In genomic region chr13:111235719-111236166, GRCm38 (mm10) we compare ENCODE assay signal across 7 mouse cellular contexts. TPM values are rescaled to one million over a fixed set of nuclear protein-coding genes. Genes with fewer than 3 reads are reported as not detected.
DNase-seq lines count a peak whose midpoint lies in the region; ATAC-seq lines count a peak whose summit lies in the region.

No protein-coding gene starts in this region.

- no peaks in the 10 kb centered on the region for H3K27me3 ChIP-seq in heart, embryonic 13.5 days (replicated peaks)
- H3K27me3 ChIP-seq in limb, embryonic 15.5 days = no peaks in the 10 kb centered on the region

- peak overlapping the region; percentile 33; the same call in 1 of the 2 replicates for H3K27ac ChIP-seq in heart, embryonic 13.5 days (replicated peaks)
- H3K27ac ChIP-seq in limb, embryonic 15.5 days = no peak overlapping the region

- no peaks in the 10 kb centered on the region for H3K36me3 ChIP-seq in heart, embryonic 13.5 days
- H3K36me3 ChIP-seq in limb, embryonic 15.5 days = no peaks in the 10 kb centered on the region

- peaks cover 23% of the 10 kb centered on the region for H3K4me1 ChIP-seq in heart, embryonic 13.5 days
- peaks cover 10% of the 10 kb centered on the region; the same call in 1 of the 2 replicates for H3K4me1 ChIP-seq in limb, embryonic 15.5 days

- WGBS in heart, embryonic 13.5 days = 60% methylated on average over 6 of the region's 6 CpGs
- WGBS in limb, embryonic 15.5 days = 60% methylated on average over 6 of the region's 6 CpGs

- no peak overlapping the region for H3K4me3 ChIP-seq in heart, embryonic 13.5 days
- no peak overlapping the region for H3K4me3 ChIP-seq in limb, embryonic 15.5 days

- H3K9ac ChIP-seq in heart, embryonic 13.5 days = no peak overlapping the region
- no peak overlapping the region for H3K9ac ChIP-seq in limb, embryonic 15.5 days

- ATAC-seq in heart, embryonic 13.5 days (ENCODE audit: extremely low read depth, insufficient number of reproducible peaks, low FRiP score, low TSS enrichment) = no peak
- 0 out of 2 replicates have a peak, but pooled peaks have one; percentile 12 for ATAC-seq in limb, embryonic 15.5 days (ENCODE audit: insufficient number of reproducible peaks, low FRiP score, low TSS enrichment, low read depth)

- intact Hi-C loops in left cerebral cortex, postnatal 4 days (cut with DNase I) = loop anchor here (5.0 kb wide), 1 partner anchor 177 kb away; no protein-coding TSS in a partner anchor
- intact Hi-C loops in left cerebral cortex, postnatal 36 days (cut with DNase I) = loop anchor here (2.0 to 5.0 kb wide), 6 partner anchors 138 to 843 kb away; no protein-coding TSS in a partner anchor

- DNase-seq in left cerebral cortex, postnatal 4 days = peak; percentile 60
- DNase-seq in left cerebral cortex, postnatal 36 days (ENCODE audit: low spot score in 2 of 2) = no peak
- DNase-seq in cerebellum, postnatal 25 days = peak; percentile 10 to 20
- DNase-seq in embryo, embryonic 10 days (ENCODE audit: low spot score) = no peak
- no peak for DNase-seq in embryo, embryonic 11 days

- no peak overlapping the region for H3K4me2 ChIP-seq in heart, embryonic 13.5 days
- no peak overlapping the region for H3K4me2 ChIP-seq in limb, embryonic 15.5 days

- peaks cover 10% of the 10 kb centered on the region; the same call in 1 of the 2 replicates for H3K9me3 ChIP-seq in heart, embryonic 13.5 days
- H3K9me3 ChIP-seq in limb, embryonic 15.5 days = no peaks in the 10 kb centered on the region

RNA-seq across cellular contexts. Expression of gene Actbl2, which starts 19.1 kb away (rescaled TPM):
- not detected for total RNA-seq in left cerebral cortex, postnatal 4 days (2021)
- total RNA-seq in left cerebral cortex, postnatal 36 days (2021) = not detected
- polyA plus RNA-seq in heart, embryonic 13.5 days (2015; fragmentation: Nextera tagmentation; extraction: Ambion mirVana) = not detected in 2 replicates
- polyA plus RNA-seq in limb, embryonic 15.5 days (2015; fragmentation: Nextera tagmentation; extraction: Ambion mirVana) = not detected in 2 replicates

Comparison
In these comparisons a context has a peak if more than half of its experiments do, and no peak if none do; other contexts are left out.
1. DNase-seq: peak in left cerebral cortex, postnatal 4 days (single experiment) and cerebellum, postnatal 25 days (2 of 2); none in left cerebral cortex, postnatal 36 days (0 of 2), embryo, embryonic 10 days (single experiment) and embryo, embryonic 11 days (single experiment).